Mouse (Mus musculus): Measurements from ENCODE around the gene Ccdc14.

- TF ChIP-seq CTCF (IDR thresholded peaks at IDR 0.05; ENCODE audit: low read depth) (no peak), EP300 (IDR thresholded peaks at IDR 0.05; ENCODE audit: low read depth) (no peak)
Measured at GRCm38 (mm10) chr16:34767443-34767842, 77.0 kb downstream of the Ccdc14 start.
